In genomic region chr14:7938809-7939784, GRCm38 (mm10) we compare ENCODE assay signal across 23 mouse cellular contexts. TPM values are rescaled to one million over a fixed set of nuclear protein-coding genes. Genes with fewer than 3 reads are reported as not detected.
DNase-seq lines count a peak whose midpoint lies in the region; ATAC-seq lines count a peak whose summit lies in the region.
"Had no signal": no experiment of that assay in that cellular context is flagged by ENCODE, and none has a peak within 500 bp of the region (broad histone marks: within the 10 kb centered on the region; RNA-seq: fewer than 3 reads in every experiment).

No protein-coding gene starts in this region.

- peaks cover 72% of the 10 kb centered on the region for H3K36me3 ChIP-seq in kidney, embryonic 15.5 days
- H3K36me3 ChIP-seq in limb, embryonic 15.5 days, result peaks cover 55% of the 10 kb centered on the region

- no peaks in the 10 kb centered on the region for H3K9me3 ChIP-seq in kidney, embryonic 15.5 days (replicated peaks)
- H3K9me3 ChIP-seq in limb, embryonic 15.5 days, result no peaks in the 10 kb centered on the region
- H3K9me3 ChIP-seq: embryonic facial prominence, embryonic 13.5 days; midbrain, embryonic 12.5 days had no signal

- 0 out of 2 replicates have a peak, but pooled peaks cover under 1% of the 10 kb centered on the region for H3K4me1 ChIP-seq in kidney, embryonic 15.5 days
- peaks cover 58% of the 10 kb centered on the region for H3K4me1 ChIP-seq in limb, embryonic 15.5 days

- H3K4me3 ChIP-seq in kidney, embryonic 15.5 days (replicated peaks), result no peak overlapping the region
- no peak overlapping the region for H3K4me3 ChIP-seq in limb, embryonic 15.5 days
- H3K4me3 ChIP-seq: embryonic facial prominence, embryonic 13.5 days; midbrain, embryonic 12.5 days; myocyte had no signal

- H3K4me2 ChIP-seq in kidney, embryonic 15.5 days, result no peak overlapping the region
- H3K4me2 ChIP-seq in limb, embryonic 15.5 days, result no peak overlapping the region
- H3K4me2 ChIP-seq: embryonic facial prominence, embryonic 13.5 days; midbrain, embryonic 12.5 days had no signal

- DNase-seq in cerebellum, postnatal 25 days, result peak; percentile 27 to 49
- no peak for DNase-seq in cerebellum, adult 8-10 months
- peak; percentile 17 to 29 for DNase-seq in kidney, postnatal 36 days
- peak; percentile 51 for DNase-seq in ovary, postnatal 36 days (ENCODE audit: low spot score)
- DNase-seq in ovary, postnatal 10 days (ENCODE audit: low spot score), result no peak
- DNase-seq: adrenal gland, postnatal 25 days; forebrain, postnatal 0 days; heart, adult 18-20 months; heart, postnatal 4 days; thymus, postnatal 14 days had no signal

- H3K9ac ChIP-seq in kidney, embryonic 15.5 days, result no peak overlapping the region
- H3K9ac ChIP-seq in limb, embryonic 15.5 days, result no peak overlapping the region
- H3K9ac ChIP-seq: embryonic facial prominence, embryonic 13.5 days; forebrain, postnatal 0 days; liver, embryonic 14.5 days; midbrain, embryonic 12.5 days had no signal

- ATAC-seq in kidney, embryonic 15.5 days (replicated peaks; ENCODE audit: low FRiP score), result no peak
- ATAC-seq in limb, embryonic 15.5 days (ENCODE audit: insufficient number of reproducible peaks, low FRiP score, low TSS enrichment, low read depth), result peak; percentile 21; the same call in 1 of the 2 replicates
- no peak for ATAC-seq in granulocyte monocyte progenitor cell, adult 5-6 weeks (replicated peaks; ENCODE audit: poor library complexity, severe bottlenecking)
- ATAC-seq: forebrain, postnatal 0 days had no signal

- no peaks in the 10 kb centered on the region for H3K27me3 ChIP-seq in kidney, embryonic 15.5 days
- H3K27me3 ChIP-seq in limb, embryonic 15.5 days, result no peaks in the 10 kb centered on the region
- H3K27me3 ChIP-seq: embryonic facial prominence, embryonic 13.5 days; midbrain, embryonic 12.5 days had no signal

- 72% methylated on average over 19 of the region's 19 CpGs for WGBS in kidney, embryonic 15.5 days
- WGBS in limb, embryonic 15.5 days, result 39% methylated on average over 19 of the region's 19 CpGs

- no peak overlapping the region for H3K27ac ChIP-seq in kidney, embryonic 15.5 days
- H3K27ac ChIP-seq in limb, embryonic 15.5 days, result peak overlapping the region; percentile 63
- H3K27ac ChIP-seq: embryonic facial prominence, embryonic 13.5 days; liver, embryonic 14.5 days; midbrain, embryonic 12.5 days had no signal

RNA-seq across cellular contexts. Expression of gene Gm45521, which starts 18.0 kb away (rescaled TPM):
- not detected in 2 replicates for polyA plus RNA-seq in kidney, embryonic 15.5 days (2015; fragmentation: Nextera tagmentation; extraction: Ambion mirVana)
- not detected in 2 replicates for polyA plus RNA-seq in limb, embryonic 15.5 days (2015; fragmentation: Nextera tagmentation; extraction: Ambion mirVana)
- total RNA-seq in granulocyte monocyte progenitor cell, adult 5-6 weeks (2014; fragmentation: Nextera tagmentation), result not detected in 2 replicates
- total RNA-seq in granulocyte monocyte progenitor cell, adult 5-6 weeks (2017), result not detected in 2 replicates
- total RNA-seq: adrenal gland, postnatal 25 days; forebrain, postnatal 0 days; gastrocnemius, adult 8-10 months; heart, adult 18-20 months; heart, postnatal 4 days had no signal
- polyA plus RNA-seq: C2C12; embryonic facial prominence, embryonic 13.5 days; forebrain, postnatal 0 days; heart, embryonic 14.5 days; liver, embryonic 14.5 days; lung, embryonic 16.5 days; midbrain, embryonic 12.5 days; myocyte had no signal

RNA-seq across cellular contexts. Expression of gene Dnase1l3, which starts 55.3 kb away (rescaled TPM):
- polyA plus RNA-seq in kidney, embryonic 15.5 days (2015; fragmentation: Nextera tagmentation; extraction: Ambion mirVana), result 0.29 and 0.30 TPM in 2 replicates
- 6.7 and 7.0 TPM in 2 replicates for polyA plus RNA-seq in limb, embryonic 15.5 days (2015; fragmentation: Nextera tagmentation; extraction: Ambion mirVana)
- total RNA-seq in granulocyte monocyte progenitor cell, adult 5-6 weeks (2014; fragmentation: Nextera tagmentation), result 0.15 TPM in 1 of 2 replicates, not detected in the other
- not detected in 2 replicates for total RNA-seq in granulocyte monocyte progenitor cell, adult 5-6 weeks (2017)
- total RNA-seq: forebrain, postnatal 0 days; gastrocnemius, adult 8-10 months; heart, postnatal 4 days; layer of hippocampus, adult 8-10 months; left cerebral cortex, postnatal 10 days had no signal
- polyA plus RNA-seq: C2C12 had no signal

Comparison
In these comparisons a context has a peak if more than half of its experiments do, and no peak if none do; other contexts are left out.
1. DNase-seq: peak in cerebellum, postnatal 25 days (2 of 2), kidney, postnatal 36 days (2 of 2) and ovary, postnatal 36 days (single experiment); none in cerebellum, adult 8-10 months (single experiment) and ovary, postnatal 10 days (single experiment).